Mouse (Mus musculus) embryonic facial prominence, embryonic 15.5 days (tissue): ENCODE measurements around the gene Pak2. TPM values are rescaled to one million over a fixed set of nuclear protein-coding genes. Genes with fewer than 3 reads are reported as not detected.

Experiments
- ATAC-seq: fragments of 200-750 bp; cut with Nextera tagmentation; 2 replicates; pipeline ENCODE4 v1.8.0; 2017; ENCODE audit warnings: low read depth, moderate TSS enrichment; ENCODE audit not compliant: insufficient number of reproducible peaks, low FRiP score, low TSS enrichment
- H3K27ac ChIP-seq: fragments of 300-500 bp; sonication (generic); replicated peaks from 2 replicates; pipeline ENCODE4 v1.5.1; 2015; ENCODE audit warnings: mild to moderate bottlenecking, inconsistent platforms
- H3K27me3 ChIP-seq: fragments of 300-500 bp; sonication (generic); 2 replicates; pipeline ENCODE4 v1.6.1; 2015; ENCODE audit warnings: inconsistent platforms
- H3K36me3 ChIP-seq: fragments of 300-500 bp; sonication (generic); 2 replicates; pipeline ENCODE4 v1.6.1; 2015; ENCODE audit warnings: mild to moderate bottlenecking, inconsistent platforms
- H3K4me1 ChIP-seq: fragments of 300-500 bp; sonication (generic); 2 replicates; pipeline ENCODE4 v1.6.1; 2015; ENCODE audit warnings: inconsistent platforms
- H3K4me2 ChIP-seq: fragments of 300-500 bp; sonication (generic); replicated peaks from 2 replicates; pipeline ENCODE4 v1.6.1; 2015; ENCODE audit warnings: mild to moderate bottlenecking, inconsistent platforms
- H3K4me3 ChIP-seq: fragments of 300-500 bp; sonication (generic); replicated peaks from 2 replicates; pipeline ENCODE4 v1.5.1; 2015; ENCODE audit warnings: mild to moderate bottlenecking, inconsistent platforms
- H3K9ac ChIP-seq: fragments of 300-500 bp; sonication (generic); 2 replicates; pipeline ENCODE4 v1.6.1; 2015; ENCODE audit warnings: inconsistent platforms
- H3K9me3 ChIP-seq: fragments of 300-500 bp; sonication (generic); replicated peaks from 2 replicates; pipeline ENCODE4 v1.6.1; 2016; ENCODE audit warnings: inconsistent platforms
- WGBS: fragments of 180-500 bp; shearing (Covaris S2); methylation state at CpG from one replicate; pipeline ENCODE4 v1.1.7; 2015; 5-methylcytosine and 5-hydroxymethylcytosine counted together
- microRNA-seq: library from miRNA; unstranded; fragments of <30 nt; microRNA quantifications from one replicate; pipeline ENCODE4, GENCODE M21; 2016; ENCODE audit warnings: borderline number of aligned reads
- polyA plus RNA-seq: library from polyadenylated mRNA; unstranded; fragments of >200 nt; fragmentation: Nextera tagmentation; extraction: Ambion mirVana; gene quantifications from 2 replicates; pipeline ENCODE4 v1.2.1, GENCODE M21; 2015

Pak2 gene
- polyA plus RNA-seq, 1 experiment from 2014 or later = 31.6 TPM

GRCm38 (mm10) chr16:31993946-31994345 is 85.2 kb downstream of the Pak2 start:
- no peak overlapping the region for H3K4me3 ChIP-seq
- no peaks in the 10 kb centered on the region for H3K9me3 ChIP-seq
- no peak overlapping the region for H3K9ac ChIP-seq
- no peak overlapping the region for H3K27ac ChIP-seq
- no peak overlapping the region for H3K4me2 ChIP-seq
- H3K36me3 ChIP-seq = peaks cover 33% of the 10 kb centered on the region
- no peak for ATAC-seq
- H3K4me1 ChIP-seq = no peaks in the 10 kb centered on the region
- H3K27me3 ChIP-seq = no peaks in the 10 kb centered on the region

- no peak for ATAC-seq
- no peaks in the 10 kb centered on the region for H3K27me3 ChIP-seq
- no peak overlapping the region for H3K9ac ChIP-seq
- H3K4me3 ChIP-seq = no peak overlapping the region
- H3K4me2 ChIP-seq = no peak overlapping the region
- H3K9me3 ChIP-seq = no peaks in the 10 kb centered on the region
- H3K4me1 ChIP-seq = no peaks in the 10 kb centered on the region
- no peak overlapping the region for H3K27ac ChIP-seq
- 95% methylated on average over 4 of the region's 4 CpGs for WGBS
- H3K36me3 ChIP-seq = peaks cover 35% of the 10 kb centered on the region
Measured at GRCm38 (mm10) chr16:31993195-31993594, 85.9 kb downstream of the Pak2 start.

GRCm38 (mm10) chr16:31992039-31992438 is 87.1 kb downstream of the Pak2 start:
- no peaks in the 10 kb centered on the region for H3K27me3 ChIP-seq
- ATAC-seq = no peak
- H3K4me1 ChIP-seq = no peaks in the 10 kb centered on the region
- H3K9me3 ChIP-seq = no peaks in the 10 kb centered on the region
- H3K9ac ChIP-seq = no peak overlapping the region
- H3K4me3 ChIP-seq = no peak overlapping the region
- 45% methylated on average over 1 of the region's 1 CpGs for WGBS
- H3K27ac ChIP-seq = no peak overlapping the region
- no peak overlapping the region for H3K4me2 ChIP-seq
- H3K36me3 ChIP-seq = peaks cover 40% of the 10 kb centered on the region

- Histone ChIP-seq H3K27ac (no peak overlapping the region), H3K4me2 (no peak overlapping the region), H3K27me3 (no peaks in the 10 kb centered on the region), H3K9me3 (no peaks in the 10 kb centered on the region), H3K36me3 (peaks cover 44% of the 10 kb centered on the region), H3K9ac (no peak overlapping the region), H3K4me1 (no peaks in the 10 kb centered on the region), H3K4me3 (no peak overlapping the region)
- 77% methylated on average over 5 of the region's 5 CpGs for WGBS
- ATAC-seq = no peak
Measured at GRCm38 (mm10) chr16:31980946-31981345, 98.2 kb downstream of the Pak2 start.

- Histone ChIP-seq H3K9ac (no peak overlapping the region), H3K4me2 (no peak overlapping the region), H3K27ac (no peak overlapping the region), H3K36me3 (peaks cover 49% of the 10 kb centered on the region), H3K27me3 (no peaks in the 10 kb centered on the region), H3K9me3 (no peaks in the 10 kb centered on the region), H3K4me1 (no peaks in the 10 kb centered on the region), H3K4me3 (no peak overlapping the region)
- ATAC-seq = no peak
- 94% methylated on average over 3 of the region's 3 CpGs for WGBS
Measured at GRCm38 (mm10) chr16:31979501-31979900, 99.6 kb downstream of the Pak2 start.

GRCm38 (mm10) chr16:31975258-31975657 is 103.9 kb downstream of the Pak2 start:
- no peak overlapping the region for H3K4me3 ChIP-seq
- H3K4me1 ChIP-seq = no peaks in the 10 kb centered on the region
- H3K36me3 ChIP-seq = peaks cover 54% of the 10 kb centered on the region
- H3K9me3 ChIP-seq = no peaks in the 10 kb centered on the region
- no peak overlapping the region for H3K9ac ChIP-seq
- 83% methylated on average over 4 of the region's 4 CpGs for WGBS
- no peak for ATAC-seq
- H3K4me2 ChIP-seq = no peak overlapping the region
- H3K27ac ChIP-seq = no peak overlapping the region
- no peaks in the 10 kb centered on the region for H3K27me3 ChIP-seq

Small RNAs within 50 kb of the gene (microRNA-seq; reads per million reads assigned to microRNA genes)
- gene Gm26269 = not detected

Other genes with a start within 250 kb of the Pak2 start
- gene Meltf, start 200.5 kb downstream of the Pak2 start, polyA plus RNA-seq = 3.5 and 5.2 TPM in 2 replicates
- gene Pigz, start 145.5 kb downstream of the Pak2 start, polyA plus RNA-seq = 0.70 and 1.4 TPM in 2 replicates
- gene 0610012G03Rik, start 130.8 kb downstream of the Pak2 start, polyA plus RNA-seq = 86.1 and 91.7 TPM in 2 replicates
- gene Ncbp2, start 130.8 kb downstream of the Pak2 start, polyA plus RNA-seq = 112 and 116 TPM in 2 replicates
- gene Senp5, start 76.1 kb downstream of the Pak2 start, polyA plus RNA-seq = 12.4 and 13.0 TPM in 2 replicates
- gene Pigx, start 20.4 kb upstream of the Pak2 start, polyA plus RNA-seq = 87.5 and 90.5 TPM in 2 replicates
- gene Cep19, start 20.5 kb upstream of the Pak2 start, polyA plus RNA-seq = 27.0 and 29.9 TPM in 2 replicates
- gene Nrros, start 86.3 kb upstream of the Pak2 start, polyA plus RNA-seq = 21.1 and 23.6 TPM in 2 replicates
- 0.23 and 0.30 TPM in 2 replicates for gene Bex6, start 100.5 kb upstream of the Pak2 start, polyA plus RNA-seq
- gene Fbxo45, start 167.8 kb upstream of the Pak2 start, polyA plus RNA-seq = 14.6 and 15.6 TPM in 2 replicates
- gene Wdr53, start 167.9 kb upstream of the Pak2 start, polyA plus RNA-seq = 19.6 and 20.8 TPM in 2 replicates
- 0.15 TPM in 1 of 2 replicates, not detected in the other for gene Smco1, start 192.1 kb upstream of the Pak2 start, polyA plus RNA-seq
- gene Rnf168, start 198.1 kb upstream of the Pak2 start, polyA plus RNA-seq = 28.9 and 34.5 TPM in 2 replicates